Mouse (Mus musculus) lung, embryonic 16.5 days (tissue): ENCODE data around the gene Prss30. TPM values are rescaled to one million over a fixed set of nuclear protein-coding genes. Genes with fewer than 3 reads are reported as not detected.
A peak's percentile ranks its signal among the peaks of the same experiment; 100 is the strongest.

Experiments
- ATAC-seq: fragments of 200-750 bp; cut with Nextera tagmentation; 2 replicates; pipeline ENCODE4 v1.8.0; 2017; ENCODE audit warnings: low read depth, mild to moderate bottlenecking, moderate library complexity
- H3K27ac ChIP-seq: fragments of 300-500 bp; sonication (generic); 2 replicates; pipeline ENCODE4 v1.5.1; 2014; ENCODE audit warnings: mild to moderate bottlenecking, control low read depth, low read length
- H3K27me3 ChIP-seq: fragments of 300-500 bp; sonication (generic); 2 replicates; pipeline ENCODE4 v1.6.1; 2014; ENCODE audit warnings: low read depth, low read length, mixed read lengths; ENCODE audit not compliant: control insufficient read depth, insufficient read depth
- H3K36me3 ChIP-seq: fragments of 300-500 bp; sonication (generic); 2 replicates; pipeline ENCODE4 v1.6.1; 2014; ENCODE audit warnings: low read length; ENCODE audit not compliant: control insufficient read depth, insufficient read depth
- H3K4me1 ChIP-seq: fragments of 300-500 bp; sonication (generic); replicated peaks from 2 replicates; pipeline ENCODE4 v1.6.1; 2014; ENCODE audit warnings: low read length, mixed read lengths; ENCODE audit not compliant: control insufficient read depth, insufficient read depth
- H3K4me2 ChIP-seq: fragments of 300-500 bp; sonication (generic); 2 replicates; pipeline ENCODE4 v1.6.1; 2014; ENCODE audit warnings: low read depth, low read length, control low read depth
- H3K4me3 ChIP-seq: fragments of 300-500 bp; sonication (generic); 2 replicates; pipeline ENCODE4 v1.5.1; 2014; ENCODE audit warnings: mild to moderate bottlenecking, low read length, control low read depth
- H3K9ac ChIP-seq: fragments of 300-500 bp; sonication (generic); 2 replicates; pipeline ENCODE4 v1.6.1; 2014; ENCODE audit warnings: low read length, control low read depth
- H3K9me3 ChIP-seq: fragments of 300-500 bp; sonication (generic); 2 replicates; pipeline ENCODE4 v1.6.1; 2016; ENCODE audit warnings: low read length; ENCODE audit not compliant: control insufficient read depth
- WGBS: fragments of 180-500 bp; shearing (Covaris S2); extraction: QIAGEN DNeasy Blood & Tissue Kit; methylation state at CpG from one replicate; pipeline ENCODE4 v1.1.7; 2014; 5-methylcytosine and 5-hydroxymethylcytosine counted together
- polyA plus RNA-seq: library from polyadenylated mRNA; unstranded; fragments of >200 nt; fragmentation: Nextera tagmentation; extraction: Ambion mirVana; gene quantifications from 2 replicates; pipeline ENCODE4 v1.2.1, GENCODE M21; 2015

Gene Prss30
- polyA plus RNA-seq, 1 experiment from 2014 or later: not detected

DNA sequence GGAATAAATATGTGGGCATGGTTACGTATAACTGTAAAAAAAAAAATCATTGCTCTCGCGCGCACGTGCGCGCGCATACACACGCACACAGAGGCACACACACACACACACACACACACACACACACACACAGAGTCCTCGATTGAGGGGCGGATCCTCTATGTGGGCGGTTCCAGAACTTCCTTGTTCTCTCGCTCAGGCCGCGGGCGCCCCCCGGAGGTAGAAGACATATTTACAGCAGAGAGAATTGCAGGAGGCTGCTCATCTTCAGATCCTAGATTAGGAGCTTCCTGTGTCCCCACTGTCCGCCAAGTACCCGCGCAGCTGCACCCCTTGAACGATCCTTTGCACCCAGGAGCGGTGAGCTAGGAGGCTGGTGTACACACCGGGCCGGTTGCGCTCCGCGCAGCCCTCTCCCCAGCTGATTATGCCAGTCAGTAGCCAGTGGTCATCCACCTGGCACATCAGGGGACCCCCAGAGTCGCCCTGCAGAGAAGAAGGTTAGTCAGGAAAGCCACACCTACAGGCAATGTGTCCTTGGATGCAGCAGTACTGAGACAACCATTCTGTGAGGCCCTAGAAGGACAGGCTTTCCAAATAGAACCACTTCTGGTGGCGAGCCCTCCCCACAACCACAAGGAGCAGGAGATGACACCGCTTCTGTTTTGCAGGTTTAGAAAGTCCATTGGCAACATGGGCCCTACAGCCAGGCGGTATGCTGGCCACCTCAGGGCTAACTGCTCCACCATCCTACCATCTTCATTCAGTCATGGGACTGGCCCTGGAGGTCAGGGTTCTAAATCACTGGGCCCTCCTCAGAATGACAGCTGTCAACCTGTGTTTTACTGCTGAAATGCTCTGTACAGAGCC is 13.4 kb upstream of the Prss30 start:
- Histone ChIP-seq H3K9me3 (no peaks in the 10 kb centered on the region), H3K9ac (peak overlapping the region; percentile 49)
- WGBS: 12% methylated on average over 31 of the region's 31 CpGs

DNA sequence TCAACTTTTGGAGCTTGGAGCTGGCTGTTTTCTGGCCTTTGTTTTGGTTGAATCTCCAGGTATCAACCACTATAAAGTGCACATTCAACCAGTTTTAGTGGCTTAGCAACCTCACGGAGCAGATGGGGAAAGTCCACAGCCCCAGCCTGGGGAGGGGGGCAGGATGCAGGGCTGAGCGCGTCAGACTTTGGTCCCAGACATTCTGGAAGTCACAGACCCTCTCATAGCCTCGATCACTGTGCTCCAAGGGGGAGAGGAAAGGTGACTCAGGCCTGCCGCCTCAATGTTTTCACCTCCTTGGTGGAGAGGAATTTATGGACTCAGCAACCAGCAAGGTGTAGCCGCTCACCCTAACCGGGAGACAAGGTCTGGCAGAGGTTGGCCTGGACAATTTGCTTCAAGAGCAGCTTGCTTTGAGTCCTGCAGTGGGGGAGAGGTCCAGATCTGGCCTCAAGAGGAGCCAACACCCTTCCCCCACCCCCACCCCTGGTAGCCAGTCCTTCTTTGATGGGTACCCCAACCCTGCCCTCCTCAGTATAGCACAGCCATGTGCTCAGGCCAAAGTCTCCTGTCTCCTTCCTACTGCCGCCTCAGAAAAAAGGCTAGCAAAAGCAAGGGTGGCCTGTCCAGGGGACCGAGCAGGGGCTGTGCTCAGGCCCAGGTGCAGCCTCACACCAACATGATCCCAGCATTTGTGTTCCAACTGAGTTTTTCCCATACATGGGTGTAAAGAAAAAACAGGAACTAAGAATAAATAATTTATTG is 12.6 kb upstream of the Prss30 start:
- Histone ChIP-seq H3K27ac (no peak overlapping the region), H3K27me3 (no peaks in the 10 kb centered on the region), H3K9me3 (no peaks in the 10 kb centered on the region), H3K4me1 (peaks cover 10% of the 10 kb centered on the region), H3K36me3 (no peaks in the 10 kb centered on the region), H3K9ac (0 out of 2 replicates have a peak overlapping the region, but pooled peaks have one; percentile 21), H3K4me3 (peak overlapping the region; percentile 13; the same call in 1 of the 2 replicates), H3K4me2 (peak overlapping the region; percentile 49)
- peak; percentile 26; the same call in 1 of the 2 replicates for ATAC-seq
- WGBS: 63% methylated on average over 9 of the region's 9 CpGs

More for the DNA sequence above, 13.4 kb upstream of the Prss30 start:
- Histone ChIP-seq H3K4me1 (peaks cover 13% of the 10 kb centered on the region), H3K27me3 (no peaks in the 10 kb centered on the region), H3K4me3 (peak overlapping the region; percentile 21), H3K27ac (no peak overlapping the region), H3K36me3 (no peaks in the 10 kb centered on the region), H3K4me2 (peak overlapping the region; percentile 49)
- ATAC-seq: peak; percentile 81

DNA sequence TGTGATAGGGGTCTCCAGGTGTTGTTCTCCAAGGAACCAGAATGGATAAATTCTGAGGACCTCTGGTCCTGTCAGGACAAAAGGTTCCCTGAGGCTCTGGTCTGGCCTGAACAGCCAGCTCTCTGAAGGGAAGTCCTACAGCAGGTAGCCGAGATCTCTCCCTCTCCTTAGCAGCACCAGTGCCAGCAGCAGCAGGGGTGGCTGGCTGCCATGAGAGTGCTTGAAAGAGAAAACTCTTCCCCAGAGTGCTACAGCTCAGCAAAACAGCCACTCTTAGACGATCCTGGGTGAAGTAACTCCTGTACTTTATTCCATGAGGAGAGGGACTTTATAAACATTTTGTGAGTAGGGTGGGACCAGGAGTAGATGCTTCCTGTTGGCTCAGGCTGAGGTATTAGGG is 9.4 kb upstream of the Prss30 start:
- Histone ChIP-seq H3K4me2 (no peak overlapping the region), H3K27me3 (no peaks in the 10 kb centered on the region; the same call in 1 of the 2 replicates), H3K9ac (no peak overlapping the region), H3K4me3 (no peak overlapping the region), H3K27ac (no peak overlapping the region), H3K36me3 (no peaks in the 10 kb centered on the region), H3K9me3 (no peaks in the 10 kb centered on the region), H3K4me1 (peaks cover 5% of the 10 kb centered on the region; the same call in 1 of the 2 replicates)
- no peak for ATAC-seq
- WGBS: 18% methylated on average over 2 of the region's 2 CpGs

GRCm38 (mm10) chr17:23984989-23985388 is 4.6 kb upstream of the Prss30 start:
- ATAC-seq: no peak
- Histone ChIP-seq H3K9me3 (no peaks in the 10 kb centered on the region), H3K4me2 (no peak overlapping the region), H3K27me3 (no peaks in the 10 kb centered on the region; the same call in 1 of the 2 replicates), H3K4me3 (no peak overlapping the region), H3K9ac (no peak overlapping the region), H3K27ac (no peak overlapping the region), H3K4me1 (no peaks in the 10 kb centered on the region), H3K36me3 (no peaks in the 10 kb centered on the region)
- WGBS: 74% methylated on average over 1 of the region's 1 CpGs

DNA sequence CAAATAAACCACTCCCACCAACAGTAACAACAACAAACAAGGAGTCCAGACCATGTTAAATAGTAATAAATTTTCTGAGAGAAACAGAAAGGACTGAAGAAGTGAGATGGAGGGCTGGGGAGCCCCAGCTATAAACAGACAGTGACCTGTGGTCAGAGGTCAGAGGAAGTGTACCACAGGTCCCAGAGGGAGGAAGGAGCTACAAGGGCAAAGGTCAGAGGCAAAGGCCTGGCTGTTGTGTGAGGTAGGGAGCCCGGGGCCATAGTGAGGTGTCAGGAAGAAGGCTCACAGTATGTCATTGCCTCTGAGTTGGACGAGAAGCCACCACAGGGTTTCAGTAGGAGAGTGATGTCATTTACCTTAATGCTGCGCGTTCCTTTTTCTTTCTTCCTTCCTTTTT is 2.5 kb upstream of the Prss30 start:
- Histone ChIP-seq H3K36me3 (no peaks in the 10 kb centered on the region), H3K27me3 (no peaks in the 10 kb centered on the region; the same call in 1 of the 2 replicates), H3K27ac (no peak overlapping the region), H3K4me2 (no peak overlapping the region), H3K9ac (no peak overlapping the region), H3K4me3 (no peak overlapping the region), H3K9me3 (no peaks in the 10 kb centered on the region), H3K4me1 (no peaks in the 10 kb centered on the region)
- WGBS: 53% methylated on average over 4 of the region's 4 CpGs
- no peak for ATAC-seq

DNA sequence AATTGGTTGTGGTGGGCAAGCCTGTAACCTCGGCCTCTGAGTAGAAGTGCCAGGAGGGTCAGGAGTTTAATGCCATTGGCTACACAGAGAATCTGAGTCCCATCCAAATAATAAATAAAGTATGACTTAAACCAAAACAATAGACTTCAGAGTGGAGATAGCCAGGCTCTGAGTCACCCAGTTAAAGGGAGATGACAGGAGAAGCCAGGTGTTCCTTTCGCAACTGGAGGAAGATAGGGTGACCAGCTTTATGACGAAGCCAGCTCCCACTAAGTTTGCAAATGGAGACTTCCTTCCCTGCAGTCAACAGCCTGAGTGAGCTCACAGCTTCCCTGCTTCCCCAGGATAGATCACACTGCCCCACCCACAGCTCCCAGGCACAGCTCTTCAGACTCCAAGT is 895 bp downstream of the Prss30 start:
- H3K27ac ChIP-seq: no peak overlapping the region
- ATAC-seq: no peak
- WGBS: 40% methylated on average over 3 of the region's 3 CpGs
- H3K9ac ChIP-seq: no peak overlapping the region
- H3K9me3 ChIP-seq: no peaks in the 10 kb centered on the region
- no peak overlapping the region for H3K4me2 ChIP-seq
- no peaks in the 10 kb centered on the region for H3K4me1 ChIP-seq
- H3K27me3 ChIP-seq: no peaks in the 10 kb centered on the region
- no peaks in the 10 kb centered on the region for H3K36me3 ChIP-seq
- H3K4me3 ChIP-seq: no peak overlapping the region

GRCm38 (mm10) chr17:23976665-23977064 is 3.7 kb downstream of the Prss30 start:
- no peak overlapping the region for H3K9ac ChIP-seq
- H3K27me3 ChIP-seq: no peaks in the 10 kb centered on the region
- no peaks in the 10 kb centered on the region for H3K9me3 ChIP-seq
- no peak overlapping the region for H3K4me2 ChIP-seq
- H3K27ac ChIP-seq: no peak overlapping the region
- H3K36me3 ChIP-seq: no peaks in the 10 kb centered on the region
- no peak for ATAC-seq
- H3K4me1 ChIP-seq: no peaks in the 10 kb centered on the region
- 69% methylated on average over 4 of the region's 4 CpGs for WGBS
- no peak overlapping the region for H3K4me3 ChIP-seq

DNA sequence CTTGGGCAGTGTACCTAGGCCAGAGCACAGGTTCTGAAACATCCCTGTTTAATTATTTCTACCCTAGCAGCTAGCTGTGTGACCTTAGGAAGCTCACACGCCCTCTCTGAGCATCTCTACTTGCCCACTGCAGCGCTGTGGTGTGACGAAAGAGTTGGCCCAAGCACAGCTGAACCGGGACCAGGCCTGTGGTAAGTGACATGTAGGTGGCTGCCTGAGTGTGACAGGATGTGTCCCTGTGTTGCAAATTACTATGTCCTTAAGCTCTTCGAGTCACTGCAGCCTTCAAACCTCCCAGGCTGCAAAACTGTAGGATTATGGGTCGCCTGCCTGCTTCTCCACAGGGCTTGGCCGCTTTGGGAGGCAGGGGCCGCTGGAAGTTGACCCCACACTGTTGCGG is 9.1 kb downstream of the Prss30 start:
- Histone ChIP-seq H3K27me3 (no peaks in the 10 kb centered on the region), H3K27ac (no peak overlapping the region)
- ATAC-seq: no peak

DNA sequence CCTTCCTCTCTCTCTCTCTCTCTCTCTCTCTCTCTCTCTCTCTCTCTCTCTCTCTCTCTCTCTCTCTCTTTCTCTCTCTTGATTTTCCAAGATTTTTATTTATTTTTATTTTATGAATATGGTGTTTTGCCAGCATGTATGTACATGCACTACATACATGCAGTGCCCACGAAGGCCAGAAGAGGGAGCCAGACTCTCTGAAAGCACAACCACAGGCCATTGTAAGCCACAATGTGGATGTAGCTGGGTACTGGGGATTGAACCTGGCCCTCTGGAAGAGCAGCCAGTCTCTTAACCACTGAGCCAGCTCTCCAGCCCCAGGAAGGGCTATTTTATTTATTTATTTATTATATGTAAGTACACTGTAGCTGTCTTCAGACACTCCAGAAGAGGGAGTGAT is 11.1 kb downstream of the Prss30 start:
- H3K9me3 ChIP-seq: no peaks in the 10 kb centered on the region
- H3K36me3 ChIP-seq: no peaks in the 10 kb centered on the region
- H3K27ac ChIP-seq: no peak overlapping the region
- H3K4me3 ChIP-seq: no peak overlapping the region
- no peak overlapping the region for H3K9ac ChIP-seq
- 0% methylated on average over 1 of the region's 1 CpGs for WGBS
- ATAC-seq: 0 out of 2 replicates have a peak, but pooled peaks have one; percentile 46
- H3K27me3 ChIP-seq: no peaks in the 10 kb centered on the region
- H3K4me2 ChIP-seq: no peak overlapping the region
- H3K4me1 ChIP-seq: no peaks in the 10 kb centered on the region

More for the DNA sequence above, 9.1 kb downstream of the Prss30 start:
- H3K4me3 ChIP-seq: no peak overlapping the region
- H3K9ac ChIP-seq: no peak overlapping the region
- H3K4me1 ChIP-seq: no peaks in the 10 kb centered on the region
- no peak overlapping the region for H3K4me2 ChIP-seq
- H3K36me3 ChIP-seq: no peaks in the 10 kb centered on the region
- no peaks in the 10 kb centered on the region for H3K9me3 ChIP-seq
- WGBS: 74% methylated on average over 9 of the region's 9 CpGs
